Mouse (Mus musculus): ENCODE results near the gene D630003M21Rik. TPM values are rescaled to one million over a fixed set of nuclear protein-coding genes. Genes with fewer than 3 reads are reported as not detected.

The D630003M21Rik gene
- total RNA-seq, 2 experiments from 2014 or later: 4.2 to 4.7 TPM

- no peak for DNase-seq
These were observed 88.4 kb downstream of the D630003M21Rik start for GRCm38 (mm10) chr2:158140664-158141063.

- DNase-seq: peak; percentile 73
These were observed 89.4 kb downstream of the D630003M21Rik start for GRCm38 (mm10) chr2:158139628-158140027.

DNA sequence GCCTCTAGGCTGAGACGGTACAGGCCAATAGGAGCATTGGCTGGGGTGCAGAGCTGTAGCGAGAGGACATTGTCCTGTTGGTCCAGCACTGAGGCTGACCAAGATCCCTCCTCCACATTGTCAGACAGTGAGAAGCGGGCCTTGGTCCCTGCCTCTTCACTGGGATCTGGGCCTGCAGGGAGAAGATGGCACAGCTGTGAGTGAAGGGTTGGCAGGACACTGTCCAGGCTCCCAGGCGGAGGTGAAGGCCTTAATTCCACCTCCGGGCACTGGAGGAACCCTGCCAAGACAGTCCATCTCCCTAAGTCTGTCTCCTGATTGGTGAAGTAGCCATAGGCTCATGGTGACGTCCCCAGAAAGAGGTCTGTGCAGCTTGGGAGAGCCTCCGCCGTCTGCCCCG lies 90.2 kb downstream of the D630003M21Rik start:
- no peak for DNase-seq

DNA sequence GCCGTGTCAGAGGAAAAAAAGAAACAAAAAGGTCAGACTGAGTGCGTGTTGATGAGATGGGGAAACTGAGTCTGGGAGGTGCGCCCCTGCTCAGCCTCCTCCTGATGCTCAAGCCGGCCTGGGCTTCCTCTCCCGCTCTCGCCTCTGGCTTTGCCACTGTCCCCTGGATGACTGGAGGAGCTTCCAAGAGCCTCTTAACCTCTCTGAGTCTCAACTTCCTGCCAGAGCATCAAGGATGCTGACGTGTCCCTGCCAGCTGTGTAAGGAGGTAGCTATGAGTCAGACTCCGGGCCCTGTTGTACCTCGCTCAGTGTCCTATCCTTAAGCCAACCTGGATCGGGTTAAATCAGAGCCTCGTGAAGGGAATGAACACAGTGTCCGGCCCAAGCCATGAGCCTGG lies 91.3 kb downstream of the D630003M21Rik start:
- DNase-seq: no peak

GRCm38 (mm10) chr2:158136205-158136604 lies 92.8 kb downstream of the D630003M21Rik start:
- no peak for DNase-seq

GRCm38 (mm10) chr2:158133050-158133449 lies 96.0 kb downstream of the D630003M21Rik start:
- no peak for DNase-seq

Small RNAs within 50 kb of the gene (microRNA-seq; reads per million reads assigned to microRNA genes)
- 0.50 to 2.5 reads per million in 2 experiments for gene Mir7685

Other genes starting within 250 kb of the D630003M21Rik start
- gene Tti1, start 200.8 kb downstream of the D630003M21Rik start, total RNA-seq (2021): 10 to 100 TPM; 15.7 to 16.6 TPM
- 10 to 100 TPM; 28.2 to 33.0 TPM for gene Rprd1b, start 200.7 kb downstream of the D630003M21Rik start, total RNA-seq (2021)
- 10 to 100 TPM; 55.0 to 69.1 TPM for gene Tgm2, start 82.8 kb downstream of the D630003M21Rik start, total RNA-seq (2021)
- gene Bpi, start 28.9 kb upstream of the D630003M21Rik start, total RNA-seq (2021): not detected
- 10 to 100 TPM; 10.8 to 11.1 TPM for gene Lbp, start 77.3 kb upstream of the D630003M21Rik start, total RNA-seq (2021)
- 1 to 10 TPM in 1 of 2 experiments, under 1 TPM in 1; 0.68 to 1.1 TPM for gene Snhg11, start 146.4 kb upstream of the D630003M21Rik start, total RNA-seq (2021)
- gene Ralgapb, start 180.6 kb upstream of the D630003M21Rik start, total RNA-seq (2021): 10 to 100 TPM; 19.1 to 26.0 TPM

Data from gastrocnemius, postnatal 10 days (tissue).